Mouse (Mus musculus) forebrain, embryonic 10.5 days (tissue): Measurements from ENCODE around the gene Gli3. TPM values are rescaled to one million over a fixed set of nuclear protein-coding genes. Genes with fewer than 3 reads are reported as not detected.

Source experiments
- DNase-seq: peaks from one replicate; pipeline ENCODE4 v3.0.0-alpha.2; 2017; ENCODE audit warnings: low spot score; ENCODE audit errors: extremely low spot score
- H3K27ac ChIP-seq: fragments of 300-500 bp; sonication (generic); 2 replicates; pipeline ENCODE4 v1.5.1; 2016; ENCODE audit warnings: mild to moderate bottlenecking
- H3K27me3 ChIP-seq: fragments of 300-500 bp; sonication (generic); 2 replicates; pipeline ENCODE4 v1.6.1; 2016; ENCODE audit warnings: mild to moderate bottlenecking; ENCODE audit not compliant: poor library complexity, severe bottlenecking
- H3K36me3 ChIP-seq: fragments of 300-500 bp; sonication (generic); replicated peaks from 2 replicates; pipeline ENCODE4 v1.6.1; 2016; ENCODE audit warnings: mild to moderate bottlenecking, moderate library complexity
- H3K4me1 ChIP-seq: fragments of 300-500 bp; sonication (generic); 2 replicates; pipeline ENCODE4 v1.6.1; 2016
- H3K4me3 ChIP-seq: fragments of 300-500 bp; sonication (generic); 2 replicates; pipeline ENCODE4 v1.5.1; 2016; ENCODE audit warnings: mild to moderate bottlenecking, moderate library complexity
- H3K9me3 ChIP-seq: fragments of 300-500 bp; sonication (generic); 2 replicates; pipeline ENCODE4 v1.6.1; 2016; ENCODE audit warnings: mild to moderate bottlenecking, moderate library complexity
- WGBS: fragments of 180-500 bp; shearing (Covaris S2); methylation state at CpG from one replicate; pipeline ENCODE4 v1.1.7; 2016; 5-methylcytosine and 5-hydroxymethylcytosine counted together
- polyA plus RNA-seq: library from polyadenylated mRNA; unstranded; fragments of >200 nt; fragmentation: Nextera tagmentation; extraction: Ambion mirVana; gene quantifications from 2 replicates; pipeline ENCODE4 v1.2.1, GENCODE M21; 2016

Gene Gli3
- polyA plus RNA-seq, 1 experiment from 2014 or later, result 60.3 TPM

DNA sequence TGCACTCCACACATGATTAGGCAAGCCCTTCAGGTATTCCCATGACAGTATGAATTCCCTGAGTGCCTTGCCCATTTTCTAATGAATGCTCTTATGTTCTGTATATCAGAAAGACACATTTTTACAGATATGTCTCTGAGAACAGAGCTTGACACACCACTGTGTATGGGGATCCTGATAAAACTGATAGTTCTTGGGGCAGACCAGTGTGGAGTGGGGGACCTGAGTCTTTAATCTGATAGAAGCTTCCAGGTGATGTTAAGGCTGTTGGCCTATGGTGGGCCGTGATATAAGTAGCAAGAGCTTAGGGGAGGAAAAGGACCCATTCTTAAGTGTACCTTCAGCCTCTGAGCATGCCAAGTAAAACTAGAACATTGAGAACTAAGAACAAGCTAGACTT is 178.5 kb downstream of the Gli3 start:
- Histone ChIP-seq H3K27ac (no peak overlapping the region), H3K27me3 (no peaks in the 10 kb centered on the region), H3K9me3 (no peaks in the 10 kb centered on the region), H3K4me3 (no peak overlapping the region), H3K4me1 (peaks cover 9% of the 10 kb centered on the region; the same call in 1 of the 2 replicates), H3K36me3 (peaks cover 57% of the 10 kb centered on the region)
- 97% methylated on average over 1 of the region's 1 CpGs for WGBS
- no peak for DNase-seq

- Histone ChIP-seq H3K4me1 (peaks cover 34% of the 10 kb centered on the region), H3K27ac (no peak overlapping the region), H3K9me3 (no peaks in the 10 kb centered on the region), H3K27me3 (no peaks in the 10 kb centered on the region), H3K4me3 (no peak overlapping the region), H3K36me3 (peaks cover 71% of the 10 kb centered on the region)
- no peak for DNase-seq
- 91% methylated on average over 5 of the region's 5 CpGs for WGBS
Observed at GRCm38 (mm10) chr13:15660502-15660901, 197.5 kb downstream of the Gli3 start.

GRCm38 (mm10) chr13:15662375-15662774 is 199.3 kb downstream of the Gli3 start:
- H3K4me1 ChIP-seq, result peaks cover 33% of the 10 kb centered on the region
- peaks cover 83% of the 10 kb centered on the region for H3K36me3 ChIP-seq
- H3K4me3 ChIP-seq, result no peak overlapping the region
- no peaks in the 10 kb centered on the region for H3K9me3 ChIP-seq
- H3K27me3 ChIP-seq, result no peaks in the 10 kb centered on the region
- H3K27ac ChIP-seq, result no peak overlapping the region
- WGBS, result 52% methylated on average over 10 of the region's 10 CpGs
- no peak for DNase-seq

- WGBS, result 53% methylated on average over 7 of the region's 7 CpGs
- no peak for DNase-seq
- Histone ChIP-seq H3K9me3 (no peaks in the 10 kb centered on the region), H3K27ac (no peak overlapping the region), H3K27me3 (no peaks in the 10 kb centered on the region), H3K36me3 (peaks cover 96% of the 10 kb centered on the region), H3K4me1 (peaks cover 26% of the 10 kb centered on the region), H3K4me3 (no peak overlapping the region)
Observed at GRCm38 (mm10) chr13:15664580-15665201, 201.7 kb downstream of the Gli3 start.

DNA sequence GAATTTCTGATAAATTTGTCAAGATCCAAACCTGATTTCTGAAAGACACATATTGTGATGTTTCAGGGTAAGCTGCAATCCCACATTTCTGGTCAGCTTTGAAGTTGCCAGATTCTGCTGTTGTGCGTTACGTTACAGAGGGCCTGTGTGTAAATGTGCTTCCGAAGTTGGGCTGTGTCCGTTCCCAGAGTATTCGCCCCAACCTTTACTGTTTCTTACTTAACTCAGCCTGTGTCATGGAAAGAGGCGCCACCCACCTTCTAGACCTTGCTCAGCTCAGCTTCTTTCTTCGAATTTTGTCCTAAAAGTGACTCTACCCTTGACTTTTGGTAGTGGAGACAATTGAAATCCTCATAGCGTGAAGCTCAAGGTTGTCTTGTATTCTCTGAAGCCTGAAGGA is 202.5 kb downstream of the Gli3 start:
- 89% methylated on average over 8 of the region's 8 CpGs for WGBS
- H3K36me3 ChIP-seq, result peaks cover 96% of the 10 kb centered on the region

DNA sequence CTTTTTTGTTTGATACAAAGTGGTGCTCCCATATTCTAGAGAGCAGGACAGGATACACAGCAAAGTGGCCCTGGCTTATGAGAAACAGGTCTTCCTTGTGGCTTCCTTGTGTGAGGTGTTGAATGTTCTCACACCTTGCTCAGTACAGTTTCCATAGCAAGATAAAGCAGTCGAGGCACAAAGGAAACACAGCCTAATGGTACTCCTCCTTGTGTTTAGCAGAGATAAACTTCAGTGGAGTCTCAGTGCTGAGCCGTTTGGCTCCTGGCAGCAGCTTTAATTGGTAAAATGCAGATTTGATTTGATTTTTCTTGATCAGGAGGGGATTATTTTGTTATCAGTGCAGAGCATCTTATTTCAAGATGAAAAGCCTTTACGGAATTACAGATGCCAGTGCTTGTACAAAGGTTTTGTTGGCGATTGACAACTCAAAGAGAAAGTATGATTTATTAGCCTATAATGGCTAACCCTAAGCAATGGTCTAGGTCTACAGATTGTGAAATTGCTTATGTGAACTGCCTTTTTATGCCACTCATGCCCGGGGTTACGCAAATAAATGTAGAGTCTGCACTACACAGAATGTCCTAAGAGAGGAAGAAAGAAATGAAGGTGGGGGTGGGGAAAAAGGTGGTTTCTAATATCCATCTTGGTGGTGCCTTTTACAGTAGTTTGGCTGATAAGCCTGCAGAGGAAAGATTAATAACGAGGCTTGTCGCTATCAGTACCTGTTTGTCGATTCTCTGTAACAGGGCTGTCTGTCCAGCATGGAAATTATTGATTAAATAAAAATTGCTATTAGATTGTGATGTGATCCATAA is 207.3 kb downstream of the Gli3 start:
- Histone ChIP-seq H3K9me3 (no peaks in the 10 kb centered on the region), H3K27ac (no peak overlapping the region), H3K27me3 (no peaks in the 10 kb centered on the region), H3K4me1 (peaks cover 8% of the 10 kb centered on the region; the same call in 1 of the 2 replicates), H3K4me3 (no peak overlapping the region), H3K36me3 (peaks cover 86% of the 10 kb centered on the region)
- WGBS, result 91% methylated on average over 9 of the region's 9 CpGs
- no peak for DNase-seq

More for the DNA sequence above, 202.5 kb downstream of the Gli3 start:
- H3K4me1 ChIP-seq, result peaks cover 26% of the 10 kb centered on the region
- H3K27me3 ChIP-seq, result no peaks in the 10 kb centered on the region
- DNase-seq, result no peak
- no peaks in the 10 kb centered on the region for H3K9me3 ChIP-seq
- no peak overlapping the region for H3K27ac ChIP-seq
- H3K4me3 ChIP-seq, result no peak overlapping the region

- Histone ChIP-seq H3K4me1 (peaks cover 2% of the 10 kb centered on the region; the same call in 1 of the 2 replicates), H3K27me3 (no peaks in the 10 kb centered on the region), H3K36me3 (peaks cover 85% of the 10 kb centered on the region), H3K9me3 (no peaks in the 10 kb centered on the region), H3K27ac (no peak overlapping the region), H3K4me3 (no peak overlapping the region)
- 78% methylated on average over 4 of the region's 4 CpGs for WGBS
- no peak for DNase-seq
Observed at GRCm38 (mm10) chr13:15670962-15671313, 207.9 kb downstream of the Gli3 start.

DNA sequence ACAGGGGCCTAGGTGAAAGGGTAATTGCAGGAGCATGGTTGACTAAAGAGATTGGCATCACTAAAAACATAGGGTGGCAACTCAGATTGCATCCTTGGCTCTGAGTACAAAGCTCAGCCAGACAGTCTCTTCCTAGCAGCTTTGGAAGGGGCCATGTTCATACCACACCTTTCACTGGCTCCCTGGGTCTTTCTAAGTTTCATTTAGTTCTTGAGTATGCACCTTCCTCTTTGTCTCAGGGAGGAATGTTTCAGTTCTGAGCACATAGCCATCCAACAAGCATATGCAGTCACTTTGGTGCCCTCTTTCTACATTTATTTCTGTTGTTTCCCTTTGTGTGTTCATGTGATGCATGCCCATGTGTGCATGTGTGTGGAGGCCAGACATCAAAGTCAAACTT is 212.4 kb downstream of the Gli3 start:
- Histone ChIP-seq H3K4me1 (peaks cover 4% of the 10 kb centered on the region; the same call in 1 of the 2 replicates), H3K27me3 (no peaks in the 10 kb centered on the region), H3K9me3 (no peaks in the 10 kb centered on the region), H3K27ac (no peak overlapping the region), H3K36me3 (peaks cover 88% of the 10 kb centered on the region), H3K4me3 (no peak overlapping the region)
- no peak for DNase-seq

DNA sequence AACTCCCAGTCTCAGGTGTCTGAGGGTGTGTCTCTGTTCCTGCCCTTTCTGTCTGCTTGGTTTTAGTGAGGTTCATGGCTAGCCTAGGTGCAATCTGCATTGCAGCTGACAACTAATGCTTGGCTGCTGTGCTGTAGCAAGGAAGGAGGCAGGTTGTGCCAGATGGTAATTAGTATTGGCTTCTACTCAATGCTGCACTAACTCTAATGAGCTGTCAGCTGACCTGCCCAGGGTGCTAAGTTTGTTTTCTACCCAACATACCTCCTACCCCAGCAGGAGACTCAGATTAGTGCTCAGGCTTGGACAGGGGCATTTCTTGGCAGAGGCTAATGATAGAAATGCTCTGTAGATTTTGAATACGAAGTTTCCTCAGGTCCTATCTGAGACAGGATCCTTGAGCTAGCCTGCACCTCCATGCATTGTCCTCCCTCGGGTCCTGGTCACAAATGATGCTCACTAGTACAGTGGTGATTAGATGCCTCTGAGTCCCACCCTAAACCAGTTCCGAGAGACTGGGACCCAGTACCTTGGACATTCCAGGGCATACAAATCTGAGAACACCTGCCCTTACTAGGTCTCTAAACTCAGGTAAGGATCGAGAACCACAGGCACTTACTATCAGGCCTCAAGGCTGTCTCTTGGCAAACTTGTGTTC is 214.2 kb downstream of the Gli3 start:
- Histone ChIP-seq H3K4me1 (peaks cover 4% of the 10 kb centered on the region; the same call in 1 of the 2 replicates), H3K27me3 (no peaks in the 10 kb centered on the region), H3K9me3 (no peaks in the 10 kb centered on the region), H3K4me3 (no peak overlapping the region), H3K36me3 (peaks cover 77% of the 10 kb centered on the region), H3K27ac (no peak overlapping the region)
- 94% methylated on average over 4 of the region's 4 CpGs for WGBS
- DNase-seq, result no peak

- no peak for DNase-seq
- H3K36me3 ChIP-seq, result peaks cover 53% of the 10 kb centered on the region
- no peak overlapping the region for H3K27ac ChIP-seq
- H3K4me3 ChIP-seq, result no peak overlapping the region
- peaks cover 4% of the 10 kb centered on the region; the same call in 1 of the 2 replicates for H3K4me1 ChIP-seq
- 92% methylated on average over 1 of the region's 1 CpGs for whole genome bisulfite sequencing
- no peaks in the 10 kb centered on the region for H3K27me3 ChIP-seq
- H3K9me3 ChIP-seq, result no peaks in the 10 kb centered on the region
Observed at GRCm38 (mm10) chr13:15681530-15681929, 218.5 kb downstream of the Gli3 start.

GRCm38 (mm10) chr13:15683006-15683405 is 220.0 kb downstream of the Gli3 start:
- Histone ChIP-seq H3K36me3 (peaks cover 38% of the 10 kb centered on the region), H3K9me3 (no peaks in the 10 kb centered on the region), H3K27me3 (no peaks in the 10 kb centered on the region), H3K27ac (no peak overlapping the region), H3K4me1 (peaks cover 7% of the 10 kb centered on the region; the same call in 1 of the 2 replicates), H3K4me3 (no peak overlapping the region)
- 82% methylated on average over 1 of the region's 1 CpGs for WGBS
- no peak for DNase-seq

- Histone ChIP-seq H3K27me3 (no peaks in the 10 kb centered on the region), H3K4me1 (peaks cover 25% of the 10 kb centered on the region), H3K9me3 (no peaks in the 10 kb centered on the region), H3K4me3 (no peak overlapping the region), H3K27ac (no peak overlapping the region), H3K36me3 (peaks cover 13% of the 10 kb centered on the region)
- WGBS, result 87% methylated on average over 6 of the region's 6 CpGs
- no peak for DNase-seq
Observed at GRCm38 (mm10) chr13:15688074-15688825, 225.2 kb downstream of the Gli3 start.
